Mouse (Mus musculus) cerebellum, adult 2 months (tissue): ENCODE data around the gene H2-K1.

Source experiments
- CTCF ChIP-seq: fragments of 200-500 bp; IDR thresholded peaks from 2 replicates; pipeline ENCODE4 v1.5.1; 2011; ENCODE audit warnings: low read depth, mild to moderate bottlenecking, control low read depth, low read length, moderate library complexity, borderline replicate concordance; ENCODE audit not compliant: insufficient read depth
- POLR2A ChIP-seq: fragments of 200-500 bp; IDR thresholded peaks from 2 replicates; pipeline ENCODE4 v1.6.1; 2011; ENCODE audit warnings: low read length, control low read depth, borderline replicate concordance; ENCODE audit not compliant: insufficient read depth

DNA sequence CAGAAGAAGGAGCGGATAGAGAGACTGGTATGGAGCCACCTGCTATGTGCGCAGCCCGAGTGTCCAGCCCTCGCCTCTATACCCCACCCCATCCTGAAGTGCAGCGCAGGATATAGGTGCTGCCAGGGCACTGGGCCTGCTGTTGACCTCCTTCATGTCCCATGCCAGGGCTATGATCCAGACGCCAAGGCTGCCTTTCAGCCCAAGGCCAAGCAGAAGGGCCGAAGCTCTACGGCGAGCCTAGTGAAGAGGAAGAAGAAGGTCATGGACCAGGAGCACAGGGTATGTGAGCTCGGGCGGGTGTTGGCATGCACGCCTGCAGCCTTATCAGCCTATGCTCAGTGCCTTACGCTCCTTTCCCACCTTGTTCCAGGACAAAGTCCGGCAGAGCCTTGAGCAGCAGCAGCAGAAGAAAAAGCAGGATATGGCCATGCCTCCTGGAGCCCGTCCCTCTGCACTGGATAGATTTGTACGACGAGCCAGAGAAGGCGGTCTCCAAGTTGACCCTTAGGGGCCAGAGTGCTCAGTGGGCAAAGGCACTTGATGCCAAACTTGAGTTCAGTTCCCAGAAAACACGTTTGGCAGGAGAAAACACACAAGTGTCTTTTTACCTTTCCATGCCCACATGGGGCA, 51.1 kb downstream of the H2-K1 start:
- TF ChIP-seq CTCF (no peak), POLR2A (no peak)
